Mouse (Mus musculus) olfactory bulb, adult 2 months (tissue): ENCODE measurements around the gene Cabp2.

Source experiments
- CTCF ChIP-seq: fragments of 200-500 bp; IDR thresholded peaks from 2 replicates; pipeline ENCODE4 v1.5.1; 2012; ENCODE audit warnings: low read depth, mild to moderate bottlenecking, low read length, moderate library complexity; ENCODE audit not compliant: insufficient read depth
- POLR2A ChIP-seq: fragments of 200-500 bp; IDR thresholded peaks from 2 replicates; pipeline ENCODE4 v1.6.1; 2012; ENCODE audit warnings: mild to moderate bottlenecking, low read depth, low read length, moderate library complexity; ENCODE audit not compliant: insufficient read depth

- TF ChIP-seq CTCF (no peak), POLR2A (no peak)
Measured at GRCm38 (mm10) chr19:4094774-4095303, 13.5 kb downstream of the Cabp2 start.
